Mouse (Mus musculus) macrophage (primary cell): ENCODE results near the gene Myh2. TPM values are rescaled to one million over a fixed set of nuclear protein-coding genes. Genes with fewer than 3 reads are reported as not detected.

Source experiments
- H3K27ac ChIP-seq: fragments of 350-480 bp; formaldehyde crosslinking; 2 replicates; pipeline ENCODE4 v1.9.0; 2021
- H3K36me3 ChIP-seq: fragments of 350-480 bp; formaldehyde crosslinking; 2 replicates; pipeline ENCODE4 v1.9.0; 2021; ENCODE audit errors: inconsistent target
- H3K4me3 ChIP-seq: fragments of 350-480 bp; formaldehyde crosslinking; 2 replicates; pipeline ENCODE4 v1.9.0; 2021; ENCODE audit errors: inconsistent target
- H3K79me2 ChIP-seq: fragments of 350-480 bp; formaldehyde crosslinking; 2 replicates; pipeline ENCODE4 v1.9.0; 2021; ENCODE audit errors: inconsistent target
- WGBS: methylation state at CpG from one replicate; pipeline ENCODE4 v1.1.7; 2026; ENCODE audit warnings: inconsistent platforms; ENCODE audit not compliant: missing documents; 5-methylcytosine and 5-hydroxymethylcytosine counted together
- polyA plus RNA-seq: library from polyadenylated mRNA; stranded (reverse); fragments of 250-400 nt; gene quantifications from 3 replicates; pipeline ENCODE4 v1.2.4, GENCODE M21; 2018; ENCODE audit warnings: inconsistent platforms

Gene Myh2
- polyA plus RNA-seq, 1 experiment from 2014 or later = not detected

- no peaks in the 10 kb centered on the region for H3K36me3 ChIP-seq
- 90% methylated on average over 6 of the region's 6 CpGs for WGBS
- no peak overlapping the region for H3K27ac ChIP-seq
- no peaks in the 10 kb centered on the region for H3K79me2 ChIP-seq
- H3K4me3 ChIP-seq = no peak overlapping the region
Measured at GRCm38 (mm10) chr11:67241051-67241450, 70.2 kb downstream of the Myh2 start.

Other genes with a start within 250 kb of the Myh2 start
- not detected in 3 replicates for gene Tmem238l, start 214.4 kb upstream of the Myh2 start, polyA plus RNA-seq
- gene Tmem220, start 145.9 kb upstream of the Myh2 start, polyA plus RNA-seq = 5.1 to 13.2 TPM (median 8.5 TPM) in 3 replicates
- gene Adprm, start 118.4 kb upstream of the Myh2 start, polyA plus RNA-seq = 15.4 to 24.5 TPM (median 17.3 TPM) in 3 replicates
- gene Sco1, start 118.4 kb upstream of the Myh2 start, polyA plus RNA-seq = 8.3 to 14.2 TPM (median 13.6 TPM) in 3 replicates
- gene Myh3, start 92.7 kb upstream of the Myh2 start, polyA plus RNA-seq = 0.03 TPM in 1 of 3 replicates, not detected in the others
- not detected in 3 replicates for gene Myh1, start 29.0 kb downstream of the Myh2 start, polyA plus RNA-seq
- not detected in 3 replicates for gene Myh4, start 67.0 kb downstream of the Myh2 start, polyA plus RNA-seq
- not detected in 3 replicates for gene Myh8, start 106.1 kb downstream of the Myh2 start, polyA plus RNA-seq
- gene Myh13, start 150.6 kb downstream of the Myh2 start, polyA plus RNA-seq = not detected in 3 replicates